Mouse (Mus musculus): ENCODE measurements around the gene Tmem35b.

DNA sequence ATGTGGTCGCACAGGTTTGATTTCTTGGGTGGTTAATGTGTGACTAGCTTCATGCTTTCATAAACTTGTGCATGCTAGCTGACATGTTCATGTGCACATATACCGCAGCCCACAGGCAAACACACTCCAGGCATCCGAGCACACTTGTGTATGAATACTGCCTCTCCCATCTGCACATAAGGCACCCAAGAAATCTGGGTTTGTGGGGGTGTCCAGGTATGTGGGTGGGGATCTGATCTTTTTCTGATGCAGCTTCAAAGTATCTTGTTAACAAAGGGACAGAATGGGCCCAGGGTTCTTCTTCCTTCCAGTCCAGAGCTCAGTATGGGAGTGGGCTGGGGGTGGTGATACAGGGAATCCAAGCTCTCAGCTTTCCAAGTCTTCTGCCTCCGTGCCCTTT is 49.1 kb downstream of the Tmem35b start:
- TF ChIP-seq GATA1 (IDR thresholded peaks at IDR 0.05; ENCODE audit: borderline replicate concordance, low read length): no peak
- TF ChIP-seq FLI1 (IDR thresholded peaks at IDR 0.05; ENCODE audit: low read length): no peak

All from megakaryocyte, embryonic 14.5 days (primary cell).